Mouse (Mus musculus) embryonic facial prominence, embryonic 12.5 days (tissue): ENCODE results near the gene Fbxw11. TPM values are rescaled to one million over a fixed set of nuclear protein-coding genes. Genes with fewer than 3 reads are reported as not detected.
"Not testable (repeated sequence)": the region's sequence is repeated elsewhere in the genome, so short reads cannot be mapped to it uniquely, and the experiment has no call there.

Source experiments
- ATAC-seq: fragments of 200-750 bp; cut with Nextera tagmentation; 2 replicates; pipeline ENCODE4 v1.8.0; 2017; ENCODE audit not compliant: insufficient number of reproducible peaks, insufficient read depth, low FRiP score, low TSS enrichment
- H3K27ac ChIP-seq: fragments of 300-500 bp; sonication (generic); 2 replicates; pipeline ENCODE4 v1.5.1; 2016; ENCODE audit warnings: mild to moderate bottlenecking
- H3K27me3 ChIP-seq: fragments of 300-500 bp; sonication (generic); 2 replicates; pipeline ENCODE4 v1.6.1; 2016; ENCODE audit warnings: mild to moderate bottlenecking, moderate library complexity
- H3K36me3 ChIP-seq: fragments of 300-500 bp; sonication (generic); 2 replicates; pipeline ENCODE4 v1.6.1; 2016; ENCODE audit warnings: mild to moderate bottlenecking
- H3K4me1 ChIP-seq: fragments of 300-500 bp; sonication (generic); 2 replicates; pipeline ENCODE4 v1.6.1; 2016
- H3K4me2 ChIP-seq: fragments of 300-500 bp; sonication (generic); replicated peaks from 2 replicates; pipeline ENCODE4 v1.6.1; 2016; ENCODE audit warnings: mild to moderate bottlenecking, moderate library complexity
- H3K4me3 ChIP-seq: fragments of 300-500 bp; sonication (generic); 2 replicates; pipeline ENCODE4 v1.5.1; 2016; ENCODE audit warnings: mild to moderate bottlenecking
- H3K9ac ChIP-seq: fragments of 300-500 bp; sonication (generic); 2 replicates; pipeline ENCODE4 v1.6.1; 2016; ENCODE audit warnings: mild to moderate bottlenecking, moderate library complexity
- H3K9me3 ChIP-seq: fragments of 300-500 bp; sonication (generic); 2 replicates; pipeline ENCODE4 v1.6.1; 2016; ENCODE audit warnings: mild to moderate bottlenecking, moderate library complexity
- WGBS: fragments of 180-500 bp; shearing (Covaris S2); methylation state at CpG from one replicate; pipeline ENCODE4 v1.1.7; 2016; 5-methylcytosine and 5-hydroxymethylcytosine counted together
- polyA plus RNA-seq: library from polyadenylated mRNA; unstranded; fragments of >200 nt; fragmentation: Nextera tagmentation; extraction: Ambion mirVana; gene quantifications from 2 replicates; pipeline ENCODE4 v1.2.1, GENCODE M21; 2016

Gene Fbxw11
- polyA plus RNA-seq, 1 experiment from 2014 or later: 90.2 TPM

GRCm38 (mm10) chr11:32644010-32644409, 1.5 kb downstream of the Fbxw11 start:
- Histone ChIP-seq H3K4me2 (peak overlapping the region; percentile 78), H3K9ac (peak overlapping the region; percentile 98), H3K4me1 (peaks cover 19% of the 10 kb centered on the region), H3K27ac (no peak overlapping the region), H3K4me3 (peak overlapping the region; percentile 97), H3K9me3 (no peaks in the 10 kb centered on the region), H3K36me3 (0 out of 2 replicates have a peak, but pooled peaks cover 3% of the 10 kb centered on the region), H3K27me3 (no peaks in the 10 kb centered on the region)
- no peak for ATAC-seq
- WGBS: 47% methylated on average over 3 of the region's 3 CpGs

- H3K27me3 ChIP-seq: no peaks in the 10 kb centered on the region
- H3K4me3 ChIP-seq: no peak overlapping the region
- no peak overlapping the region for H3K9ac ChIP-seq
- no peak overlapping the region for H3K27ac ChIP-seq
- no peak for ATAC-seq
- H3K4me2 ChIP-seq: no peak overlapping the region
- H3K4me1 ChIP-seq: peaks cover 6% of the 10 kb centered on the region; the same call in 1 of the 2 replicates
- H3K36me3 ChIP-seq: 0 out of 2 replicates have a peak, but pooled peaks cover 3% of the 10 kb centered on the region
- H3K9me3 ChIP-seq: no peaks in the 10 kb centered on the region
- 85% methylated on average over 2 of the region's 2 CpGs for WGBS
These were observed 4.7 kb downstream of the Fbxw11 start for GRCm38 (mm10) chr11:32647265-32647664.

GRCm38 (mm10) chr11:32650236-32650749, 7.8 kb downstream of the Fbxw11 start:
- Histone ChIP-seq H3K27me3 (no peaks in the 10 kb centered on the region), H3K27ac (no peak overlapping the region), H3K4me2 (no peak overlapping the region), H3K4me1 (no peaks in the 10 kb centered on the region), H3K36me3 (0 out of 2 replicates have a peak, but pooled peaks cover 3% of the 10 kb centered on the region), H3K9ac (no peak overlapping the region), H3K9me3 (no peaks in the 10 kb centered on the region), H3K4me3 (no peak overlapping the region)
- no peak for ATAC-seq

GRCm38 (mm10) chr11:32650893-32651590, 8.5 kb downstream of the Fbxw11 start:
- WGBS: 89% methylated on average over 7 of the region's 7 CpGs
- no peak overlapping the region for H3K27ac ChIP-seq
- no peaks in the 10 kb centered on the region for H3K9me3 ChIP-seq
- no peak overlapping the region for H3K4me3 ChIP-seq
- H3K9ac ChIP-seq: no peak overlapping the region
- no peaks in the 10 kb centered on the region for H3K4me1 ChIP-seq
- H3K27me3 ChIP-seq: no peaks in the 10 kb centered on the region
- ATAC-seq: no peak
- 0 out of 2 replicates have a peak, but pooled peaks cover 3% of the 10 kb centered on the region for H3K36me3 ChIP-seq
- no peak overlapping the region for H3K4me2 ChIP-seq

- Histone ChIP-seq H3K9ac (no peak overlapping the region), H3K36me3 (0 out of 2 replicates have a peak, but pooled peaks cover 3% of the 10 kb centered on the region), H3K27ac (no peak overlapping the region), H3K4me3 (no peak overlapping the region), H3K4me1 (no peaks in the 10 kb centered on the region), H3K9me3 (no peaks in the 10 kb centered on the region), H3K27me3 (no peaks in the 10 kb centered on the region), H3K4me2 (no peak overlapping the region)
- no peak for ATAC-seq
- 88% methylated on average over 1 of the region's 1 CpGs for WGBS
These were observed 9.2 kb downstream of the Fbxw11 start for GRCm38 (mm10) chr11:32651723-32652122.

GRCm38 (mm10) chr11:32662082-32662656, 19.6 kb downstream of the Fbxw11 start:
- no peak for ATAC-seq
- no peaks in the 10 kb centered on the region for H3K27me3 ChIP-seq
- H3K9me3 ChIP-seq: no peaks in the 10 kb centered on the region
- no peak overlapping the region for H3K4me2 ChIP-seq
- WGBS: 91% methylated on average over 1 of the region's 1 CpGs
- no peaks in the 10 kb centered on the region for H3K36me3 ChIP-seq
- H3K9ac ChIP-seq: no peak overlapping the region
- H3K4me3 ChIP-seq: no peak overlapping the region
- H3K4me1 ChIP-seq: peaks cover 3% of the 10 kb centered on the region; the same call in 1 of the 2 replicates
- H3K27ac ChIP-seq: no peak overlapping the region

GRCm38 (mm10) chr11:32665639-32666038, 23.1 kb downstream of the Fbxw11 start:
- no peaks in the 10 kb centered on the region for H3K9me3 ChIP-seq
- 89% methylated on average over 3 of the region's 3 CpGs for WGBS
- no peak overlapping the region for H3K9ac ChIP-seq
- H3K4me2 ChIP-seq: no peak overlapping the region
- no peak overlapping the region for H3K27ac ChIP-seq
- peaks cover 10% of the 10 kb centered on the region for H3K4me1 ChIP-seq
- 0 out of 2 replicates have a peak, but pooled peaks cover 4% of the 10 kb centered on the region for H3K36me3 ChIP-seq
- H3K27me3 ChIP-seq: no peaks in the 10 kb centered on the region
- no peak overlapping the region for H3K4me3 ChIP-seq
- no peak for ATAC-seq

- ATAC-seq: no peak
- Histone ChIP-seq H3K4me3 (no peak overlapping the region), H3K9me3 (no peaks in the 10 kb centered on the region), H3K4me1 (peaks cover 10% of the 10 kb centered on the region), H3K27ac (no peak overlapping the region), H3K4me2 (no peak overlapping the region), H3K27me3 (no peaks in the 10 kb centered on the region), H3K36me3 (0 out of 2 replicates have a peak, but pooled peaks cover 4% of the 10 kb centered on the region), H3K9ac (no peak overlapping the region)
These were observed 24.5 kb downstream of the Fbxw11 start for GRCm38 (mm10) chr11:32666983-32667382.

- no peak overlapping the region for H3K27ac ChIP-seq
- H3K27me3 ChIP-seq: no peaks in the 10 kb centered on the region
- ATAC-seq: no peak
- peaks cover 10% of the 10 kb centered on the region for H3K4me1 ChIP-seq
- WGBS: 89% methylated on average over 4 of the region's 4 CpGs
- no peak overlapping the region for H3K9ac ChIP-seq
- H3K4me2 ChIP-seq: no peak overlapping the region
- H3K4me3 ChIP-seq: no peak overlapping the region
- 0 out of 2 replicates have a peak, but pooled peaks cover 4% of the 10 kb centered on the region for H3K36me3 ChIP-seq
- H3K9me3 ChIP-seq: no peaks in the 10 kb centered on the region
These were observed 29.0 kb downstream of the Fbxw11 start for GRCm38 (mm10) chr11:32671480-32671879.

GRCm38 (mm10) chr11:32676777-32677176, 34.3 kb downstream of the Fbxw11 start:
- peaks cover 8% of the 10 kb centered on the region for H3K4me1 ChIP-seq
- H3K9me3 ChIP-seq: no peaks in the 10 kb centered on the region
- H3K27ac ChIP-seq: no peak overlapping the region
- ATAC-seq: no peak
- no peak overlapping the region for H3K4me3 ChIP-seq
- no peaks in the 10 kb centered on the region for H3K27me3 ChIP-seq
- H3K36me3 ChIP-seq: no peaks in the 10 kb centered on the region
- H3K4me2 ChIP-seq: no peak overlapping the region
- H3K9ac ChIP-seq: no peak overlapping the region
- WGBS: 73% methylated on average over 3 of the region's 3 CpGs

GRCm38 (mm10) chr11:32677811-32678210, 35.3 kb downstream of the Fbxw11 start:
- Histone ChIP-seq H3K4me1 (peaks cover 8% of the 10 kb centered on the region), H3K27me3 (no peaks in the 10 kb centered on the region), H3K4me2 (no peak overlapping the region), H3K36me3 (no peaks in the 10 kb centered on the region), H3K9me3 (no peaks in the 10 kb centered on the region), H3K27ac (no peak overlapping the region), H3K4me3 (no peak overlapping the region), H3K9ac (no peak overlapping the region)
- ATAC-seq: no peak
- WGBS: 87% methylated on average over 1 of the region's 1 CpGs

- H3K4me1 ChIP-seq, ATAC-seq, H3K4me2 ChIP-seq, H3K4me3 ChIP-seq, H3K9ac ChIP-seq, H3K27ac ChIP-seq, H3K27me3 ChIP-seq, H3K36me3 ChIP-seq, H3K9me3 ChIP-seq: not testable (repeated sequence)
- WGBS: 92% methylated on average over 4 of the region's 4 CpGs
These were observed 36.6 kb downstream of the Fbxw11 start for GRCm38 (mm10) chr11:32679091-32679490.
